Mouse (Mus musculus): ENCODE measurements around the gene Plpp2. TPM values are rescaled to one million over a fixed set of nuclear protein-coding genes. Genes with fewer than 3 reads are reported as not detected.

The Plpp2 gene
- total RNA-seq (2014; rRNA removed; ENCODE audit: low replicate concordance) (7.4 and 11.7 TPM in 2 replicates), polyA plus RNA-seq (2015; fragmentation: Nextera tagmentation; extraction: Ambion mirVana) (5.0 and 5.1 TPM in 2 replicates)

- DNase-seq (ENCODE audit: low spot score) (peak; percentile 51), ATAC-seq (ENCODE audit: insufficient read depth, low read depth) (peak; percentile 77)
- H3K9ac ChIP-seq (replicated peaks; ENCODE audit: low read depth, low read length): peak within 1 kb of the TSS; percentile 61
- no peak within 1 kb of the TSS for H3K27ac ChIP-seq (ENCODE audit: low read depth)
- peak within 1 kb of the TSS; percentile 67 for H3K4me3 ChIP-seq (ENCODE audit: low read depth, low read length)
- no peaks in the 10 kb centered on the region for H3K36me3 ChIP-seq (replicated peaks; ENCODE audit: control insufficient read depth, insufficient read depth, low read length)
- H3K9me3 ChIP-seq (replicated peaks; ENCODE audit: control insufficient read depth, low read length): no peaks in the 10 kb centered on the region
- peaks cover 9% of the 10 kb centered on the region; the same call in 1 of the 2 replicates for H3K27me3 ChIP-seq (ENCODE audit: control insufficient read depth, insufficient read depth, low read length)
- WGBS: under 1% methylated on average over 52 of the region's 52 CpGs
- H3K4me2 ChIP-seq (ENCODE audit: low read depth, low read length): peak within 1 kb of the TSS; percentile 97
- H3K4me1 ChIP-seq (ENCODE audit: control insufficient read depth, insufficient read depth): peaks cover 10% of the 10 kb centered on the region
- TF ChIP-seq EP300 (IDR thresholded peaks at IDR 0.05; ENCODE audit: low read depth): no peak
- TF ChIP-seq CTCF (IDR thresholded peaks at IDR 0.05; ENCODE audit: low read depth): peak; percentile 49
These were observed at the start of gene Plpp2 for GRCm38 (mm10) chr10:79533126-79533911. Gene Plpp2, minus strand, starts transcription at chr10:79533796.

- Histone ChIP-seq H3K4me3 (ENCODE audit: low read depth, low read length) (no peak overlapping the region), H3K4me1 (ENCODE audit: control insufficient read depth, insufficient read depth) (no peaks in the 10 kb centered on the region), H3K27me3 (ENCODE audit: control insufficient read depth, insufficient read depth, low read length) (no peaks in the 10 kb centered on the region), H3K4me2 (ENCODE audit: low read depth, low read length) (no peak overlapping the region), H3K9ac (replicated peaks; ENCODE audit: low read depth, low read length) (no peak overlapping the region), H3K9me3 (replicated peaks; ENCODE audit: control insufficient read depth, low read length) (no peaks in the 10 kb centered on the region), H3K36me3 (replicated peaks; ENCODE audit: control insufficient read depth, insufficient read depth, low read length) (no peaks in the 10 kb centered on the region), H3K27ac (ENCODE audit: low read depth) (no peak overlapping the region)
- DNase-seq (ENCODE audit: low spot score) (no peak), ATAC-seq (ENCODE audit: insufficient read depth, low read depth) (no peak)
- no peak for TF ChIP-seq EP300 (IDR thresholded peaks at IDR 0.05; ENCODE audit: low read depth)
- no peak for TF ChIP-seq CTCF (IDR thresholded peaks at IDR 0.05; ENCODE audit: low read depth)
- 88% methylated on average over 8 of the region's 8 CpGs for WGBS
These were observed 47.9 kb upstream of the Plpp2 start for GRCm38 (mm10) chr10:79581501-79581900.

GRCm38 (mm10) chr10:79580811-79581210 lies 47.2 kb upstream of the Plpp2 start:
- no peaks in the 10 kb centered on the region for H3K4me1 ChIP-seq (ENCODE audit: control insufficient read depth, insufficient read depth)
- H3K9ac ChIP-seq (replicated peaks; ENCODE audit: low read depth, low read length): no peak overlapping the region
- no peak overlapping the region for H3K27ac ChIP-seq (ENCODE audit: low read depth)
- H3K4me2 ChIP-seq (ENCODE audit: low read depth, low read length): no peak overlapping the region
- no peaks in the 10 kb centered on the region for H3K36me3 ChIP-seq (replicated peaks; ENCODE audit: control insufficient read depth, insufficient read depth, low read length)
- no peaks in the 10 kb centered on the region for H3K27me3 ChIP-seq (ENCODE audit: control insufficient read depth, insufficient read depth, low read length)
- ATAC-seq (ENCODE audit: insufficient read depth, low read depth) (no peak), DNase-seq (ENCODE audit: low spot score) (no peak)
- H3K9me3 ChIP-seq (replicated peaks; ENCODE audit: control insufficient read depth, low read length): no peaks in the 10 kb centered on the region
- WGBS: 49% methylated on average over 6 of the region's 6 CpGs
- TF ChIP-seq EP300 (IDR thresholded peaks at IDR 0.05; ENCODE audit: low read depth) (no peak), CTCF (IDR thresholded peaks at IDR 0.05; ENCODE audit: low read depth) (peak; percentile 37)
- H3K4me3 ChIP-seq (ENCODE audit: low read depth, low read length): no peak overlapping the region

GRCm38 (mm10) chr10:79580356-79580755 lies 46.8 kb upstream of the Plpp2 start:
- DNase-seq (ENCODE audit: low spot score): no peak
- Histone ChIP-seq H3K4me1 (ENCODE audit: control insufficient read depth, insufficient read depth) (no peaks in the 10 kb centered on the region), H3K27me3 (ENCODE audit: control insufficient read depth, insufficient read depth, low read length) (no peaks in the 10 kb centered on the region), H3K9me3 (replicated peaks; ENCODE audit: control insufficient read depth, low read length) (no peaks in the 10 kb centered on the region), H3K36me3 (replicated peaks; ENCODE audit: control insufficient read depth, insufficient read depth, low read length) (no peaks in the 10 kb centered on the region), H3K9ac (replicated peaks; ENCODE audit: low read depth, low read length) (no peak overlapping the region), H3K27ac (ENCODE audit: low read depth) (no peak overlapping the region), H3K4me2 (ENCODE audit: low read depth, low read length) (no peak overlapping the region), H3K4me3 (ENCODE audit: low read depth, low read length) (no peak overlapping the region)
- no peak for ATAC-seq (ENCODE audit: insufficient read depth, low read depth)
- WGBS: 68% methylated on average over 7 of the region's 7 CpGs
- TF ChIP-seq EP300 (IDR thresholded peaks at IDR 0.05; ENCODE audit: low read depth) (no peak), CTCF (IDR thresholded peaks at IDR 0.05; ENCODE audit: low read depth) (no peak)

- Histone ChIP-seq H3K27me3 (ENCODE audit: control insufficient read depth, insufficient read depth, low read length) (no peaks in the 10 kb centered on the region), H3K36me3 (replicated peaks; ENCODE audit: control insufficient read depth, insufficient read depth, low read length) (no peaks in the 10 kb centered on the region), H3K4me1 (ENCODE audit: control insufficient read depth, insufficient read depth) (no peaks in the 10 kb centered on the region), H3K27ac (ENCODE audit: low read depth) (no peak overlapping the region), H3K9ac (replicated peaks; ENCODE audit: low read depth, low read length) (no peak overlapping the region), H3K4me3 (ENCODE audit: low read depth, low read length) (no peak overlapping the region), H3K4me2 (ENCODE audit: low read depth, low read length) (no peak overlapping the region), H3K9me3 (replicated peaks; ENCODE audit: control insufficient read depth, low read length) (no peaks in the 10 kb centered on the region)
- no peak for DNase-seq (ENCODE audit: low spot score)
- WGBS: 74% methylated on average over 12 of the region's 12 CpGs
- no peak for ATAC-seq (ENCODE audit: insufficient read depth, low read depth)
- TF ChIP-seq CTCF (IDR thresholded peaks at IDR 0.05; ENCODE audit: low read depth) (no peak), EP300 (IDR thresholded peaks at IDR 0.05; ENCODE audit: low read depth) (no peak)
These were observed 46.2 kb upstream of the Plpp2 start for GRCm38 (mm10) chr10:79579781-79580180.
